Mouse (Mus musculus) kidney, adult 2 months (tissue): ENCODE results near the gene Dync1i2.

ENCODE experiments used
- CTCF ChIP-seq: fragments of 200-500 bp; conservative IDR thresholded peaks from 2 replicates; pipeline ENCODE4 v1.5.1; 2011; ENCODE audit warnings: low read depth, mild to moderate bottlenecking, control low read depth, low read length, moderate library complexity, mixed read lengths; ENCODE audit not compliant: insufficient read depth, insufficient read length
- POLR2A ChIP-seq: fragments of 200-500 bp; IDR thresholded peaks from one replicate; pipeline ENCODE4 v1.6.1; 2011; ENCODE audit warnings: low read depth, low read length, control low read depth

DNA sequence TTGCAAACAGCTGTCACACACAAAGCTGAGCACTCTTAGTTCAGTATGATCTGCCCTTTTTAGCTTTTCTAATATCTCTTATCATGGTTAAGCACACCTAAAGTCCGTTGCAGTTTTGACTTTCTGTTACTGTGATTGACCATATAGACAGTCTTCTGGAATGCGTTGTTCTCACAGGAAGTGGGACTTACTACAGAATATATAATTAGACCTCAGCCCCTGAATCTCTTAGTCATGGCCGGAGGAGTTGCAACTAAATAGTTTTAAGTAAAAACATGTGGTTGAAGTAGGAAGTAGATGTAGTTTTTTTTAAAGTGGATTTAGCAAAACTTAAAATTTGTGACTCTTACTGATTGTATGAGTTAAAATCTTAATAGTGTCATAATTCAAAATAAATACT is 36.6 kb downstream of the Dync1i2 start:
- TF ChIP-seq POLR2A (no peak), CTCF (no peak)
